Mouse (Mus musculus) kidney, adult 8-10 months (tissue): Measurements from ENCODE around the gene Lrrc72.
"Not testable (repeated sequence)": the region's sequence is repeated elsewhere in the genome, so short reads cannot be mapped to it uniquely, and the experiment has no call there.

Source experiments
- DNase-seq, 2 experiments: peaks; one replicate each; pipeline ENCODE4 v3.0.0; 2022

Lrrc72 gene

GRCm38 (mm10) chr12:36253298-36253697, at the start of gene Lrrc72:
Gene Lrrc72, minus strand, starts transcription at chr12:36253398.
- DNase-seq = no peak

GRCm38 (mm10) chr12:36302326-36302725, 49.1 kb upstream of the Lrrc72 start:
- no peak for DNase-seq

- DNase-seq = no peak
Measured at GRCm38 (mm10) chr12:36291346-36291745, 38.1 kb upstream of the Lrrc72 start.

DNA sequence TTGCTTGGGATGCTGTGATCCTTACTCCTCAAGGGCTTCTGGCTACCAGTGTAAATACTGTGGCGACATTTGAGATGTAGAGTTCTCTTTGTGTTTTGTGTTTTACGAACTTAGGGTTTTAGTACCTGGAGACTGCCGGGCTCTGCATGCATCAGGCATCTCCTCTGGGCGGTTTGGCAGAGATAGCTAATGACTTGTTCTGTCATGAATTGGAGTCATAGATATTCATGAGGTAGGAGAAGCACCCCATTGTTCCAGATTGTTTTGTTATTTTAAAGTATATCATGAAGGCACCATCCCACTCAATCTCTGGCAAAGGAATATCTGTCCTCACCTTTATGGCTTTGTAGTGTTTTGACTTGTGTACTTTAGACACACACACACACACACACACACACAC, 37.3 kb upstream of the Lrrc72 start:
- no peak for DNase-seq

DNA sequence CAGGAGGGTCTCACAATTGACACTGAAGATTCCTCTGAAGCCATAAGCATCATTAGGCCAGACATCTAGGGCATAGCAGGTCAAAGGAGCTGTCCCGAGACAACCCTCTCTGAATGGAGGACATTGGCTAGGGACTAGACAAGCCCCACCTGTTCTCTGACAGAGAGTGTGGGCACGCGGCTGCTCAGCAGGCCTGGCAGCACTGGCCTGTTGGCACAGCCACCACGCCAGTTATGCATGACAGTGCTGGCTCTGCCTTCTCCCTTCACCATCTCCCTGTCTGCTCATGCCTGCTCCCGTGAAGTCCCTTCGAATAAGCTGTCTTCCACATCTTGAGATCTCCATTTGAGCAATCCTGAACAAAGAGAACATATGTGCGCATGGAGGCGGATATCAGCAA, 36.4 kb upstream of the Lrrc72 start:
- no peak for DNase-seq

DNA sequence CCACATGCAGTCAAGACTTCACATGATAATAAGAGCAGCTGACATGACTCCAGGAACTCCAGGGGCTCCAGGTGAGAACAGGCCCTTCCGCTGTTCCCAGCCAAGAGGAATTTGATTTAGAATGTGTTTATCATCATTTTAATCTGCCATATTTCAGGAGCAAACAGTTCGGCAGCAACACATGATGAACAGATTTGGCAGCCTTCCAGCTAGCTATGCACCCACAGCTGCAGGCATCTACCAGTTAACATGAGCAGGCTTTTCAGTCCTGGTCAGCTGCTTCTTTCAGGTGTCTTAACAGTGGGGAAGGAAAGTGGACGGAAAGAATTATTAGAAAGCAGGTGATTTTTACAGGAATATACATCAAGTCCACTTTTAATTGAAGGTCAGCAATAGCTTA, 21.6 kb upstream of the Lrrc72 start:
- no peak for DNase-seq

DNA sequence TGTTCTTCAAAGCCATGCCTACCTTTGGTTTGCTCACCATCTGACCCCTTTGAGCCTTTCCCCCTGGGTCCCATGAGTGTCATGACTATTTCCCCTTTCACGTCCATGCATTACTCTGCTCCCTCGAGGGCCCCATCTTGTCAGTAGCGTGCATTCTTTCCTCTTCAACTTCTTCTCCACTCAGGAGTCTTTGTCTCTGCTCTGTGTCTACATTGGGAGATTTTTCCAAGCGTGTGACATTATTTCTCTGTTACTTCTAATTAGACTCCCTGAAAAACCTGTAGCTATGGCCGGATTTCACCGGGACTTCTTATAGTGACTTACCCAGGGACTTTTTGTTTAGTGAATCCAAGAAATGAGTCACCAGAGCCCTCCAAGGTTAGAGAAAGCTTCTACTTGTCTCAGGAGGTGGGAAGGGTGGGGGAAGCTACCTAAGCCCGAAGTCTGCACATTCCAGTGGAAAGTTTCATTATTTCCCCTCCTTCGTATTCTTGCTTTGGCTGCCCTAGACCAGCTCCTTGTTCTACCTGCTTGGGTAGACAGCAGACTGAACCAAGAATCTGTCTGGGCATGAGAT, 14.6 kb upstream of the Lrrc72 start:
- no peak for DNase-seq

DNA sequence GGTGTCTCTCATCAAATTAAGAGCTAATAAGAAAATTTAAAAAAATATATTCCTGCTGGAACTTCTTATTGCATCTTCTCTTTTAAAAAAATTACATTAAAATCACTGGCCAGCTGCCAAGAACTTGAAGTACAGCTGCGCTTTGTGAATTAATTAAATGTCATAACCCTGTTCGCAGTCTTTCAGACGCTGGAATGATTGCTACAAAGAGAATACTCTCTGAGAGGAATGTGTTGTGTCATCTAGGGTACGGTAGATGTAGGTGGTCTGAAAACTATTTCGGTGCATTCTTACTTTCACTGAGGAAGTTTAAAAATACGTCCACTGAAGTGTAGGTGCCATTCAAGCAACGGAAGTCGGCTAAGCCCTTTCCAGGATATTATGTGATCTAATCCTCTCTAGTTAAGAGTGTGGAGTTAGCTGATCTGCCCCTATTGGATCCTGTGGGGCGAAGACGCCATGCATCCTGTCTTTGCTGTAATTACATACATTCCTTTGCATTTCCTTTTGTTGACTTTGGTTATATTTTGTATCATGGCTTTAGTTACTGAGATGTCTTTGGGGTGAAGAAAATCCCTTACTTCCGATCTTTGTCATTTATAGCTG, 9.0 kb upstream of the Lrrc72 start:
- no peak for DNase-seq

GRCm38 (mm10) chr12:36255413-36255812, 2.2 kb upstream of the Lrrc72 start:
- no peak for DNase-seq

- no peak for DNase-seq
Measured at GRCm38 (mm10) chr12:36241171-36241570, 12.0 kb downstream of the Lrrc72 start.

- no peak for DNase-seq
Measured at GRCm38 (mm10) chr12:36231386-36231785, 21.8 kb downstream of the Lrrc72 start.

GRCm38 (mm10) chr12:36224392-36224791, 28.8 kb downstream of the Lrrc72 start:
- DNase-seq = no peak

DNA sequence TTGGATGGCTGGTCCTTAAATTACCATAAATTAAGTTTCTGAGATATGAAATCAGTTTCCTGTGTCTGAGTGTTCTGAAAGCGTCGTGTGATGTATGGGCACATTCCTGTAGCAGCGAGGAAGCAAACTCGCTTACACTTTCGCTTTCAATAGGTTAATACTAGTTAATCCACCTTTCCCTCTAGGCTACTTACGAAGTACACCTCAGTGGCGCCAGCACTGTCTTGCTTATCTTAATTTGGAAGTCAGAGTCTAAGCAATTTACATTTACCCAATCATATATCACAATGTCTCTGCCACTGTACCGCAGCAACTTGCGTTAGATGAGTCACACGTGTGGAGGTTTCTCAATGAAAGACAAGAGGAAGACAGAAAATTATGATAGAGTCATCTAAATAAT, 36.3 kb downstream of the Lrrc72 start:
- DNase-seq = no peak

- no peak for DNase-seq
Measured at GRCm38 (mm10) chr12:36216230-36216629, 37.0 kb downstream of the Lrrc72 start.

- DNase-seq = peak; percentile 14 to 36
Measured at GRCm38 (mm10) chr12:36215149-36215480, 38.1 kb downstream of the Lrrc72 start.

DNA sequence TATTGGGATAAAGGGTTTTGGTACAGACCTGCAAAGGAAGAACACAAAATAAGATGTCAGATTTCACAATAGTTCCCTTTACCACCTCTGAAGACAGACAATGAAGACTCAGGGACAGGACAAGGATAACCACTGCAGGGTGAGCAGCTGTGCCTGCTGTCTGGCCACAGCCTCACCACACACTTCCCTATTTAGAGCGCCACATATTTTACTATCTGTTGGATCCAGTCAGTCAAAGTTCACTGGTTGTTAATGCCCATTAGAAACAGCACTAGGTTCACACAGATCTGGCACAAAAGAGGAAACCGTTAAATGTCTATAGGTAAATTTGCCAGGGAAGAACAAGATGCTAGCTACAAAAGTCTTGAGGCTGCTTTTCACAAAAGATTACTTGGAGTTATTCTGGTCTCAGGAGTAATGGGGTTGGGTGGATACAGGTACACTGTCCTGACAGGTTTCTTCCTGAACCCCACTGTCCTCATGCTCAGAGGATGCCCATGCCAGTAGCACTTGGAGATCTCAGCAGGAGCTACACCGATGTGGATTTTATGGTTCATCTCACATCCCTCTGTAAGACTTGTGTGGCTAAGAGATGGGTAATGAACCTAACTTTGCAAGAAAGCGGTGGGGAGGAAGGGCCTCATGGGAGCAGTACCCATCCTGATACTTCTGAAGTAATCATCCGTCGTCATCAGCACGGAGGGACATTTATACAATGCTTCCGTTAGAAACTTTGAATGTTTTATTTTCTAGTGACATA, 38.6 kb downstream of the Lrrc72 start:
- no peak for DNase-seq

DNA sequence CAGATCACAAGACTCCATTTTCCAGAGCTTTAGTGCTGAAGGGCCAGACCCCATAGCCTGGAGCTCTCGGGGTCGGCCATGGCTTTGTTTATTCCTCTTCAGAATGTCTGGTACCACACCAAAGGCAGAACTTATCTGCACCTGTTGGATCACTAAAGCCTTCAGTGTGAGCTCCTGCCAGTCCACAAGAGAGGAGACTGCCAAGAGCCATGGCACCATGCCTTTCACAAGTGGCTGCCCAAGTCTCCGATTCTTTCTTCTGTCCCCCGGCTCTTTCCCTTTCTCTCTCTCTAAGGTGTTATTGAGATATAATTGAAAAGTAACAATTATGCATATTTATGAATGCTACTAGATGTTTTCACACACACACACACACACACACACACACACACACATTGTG, 43.1 kb downstream of the Lrrc72 start:
- DNase-seq = no peak

- no peak for DNase-seq
Measured at GRCm38 (mm10) chr12:36208456-36208855, 44.7 kb downstream of the Lrrc72 start.

- DNase-seq = no peak
Measured at GRCm38 (mm10) chr12:36207800-36208148, 45.4 kb downstream of the Lrrc72 start.

DNA sequence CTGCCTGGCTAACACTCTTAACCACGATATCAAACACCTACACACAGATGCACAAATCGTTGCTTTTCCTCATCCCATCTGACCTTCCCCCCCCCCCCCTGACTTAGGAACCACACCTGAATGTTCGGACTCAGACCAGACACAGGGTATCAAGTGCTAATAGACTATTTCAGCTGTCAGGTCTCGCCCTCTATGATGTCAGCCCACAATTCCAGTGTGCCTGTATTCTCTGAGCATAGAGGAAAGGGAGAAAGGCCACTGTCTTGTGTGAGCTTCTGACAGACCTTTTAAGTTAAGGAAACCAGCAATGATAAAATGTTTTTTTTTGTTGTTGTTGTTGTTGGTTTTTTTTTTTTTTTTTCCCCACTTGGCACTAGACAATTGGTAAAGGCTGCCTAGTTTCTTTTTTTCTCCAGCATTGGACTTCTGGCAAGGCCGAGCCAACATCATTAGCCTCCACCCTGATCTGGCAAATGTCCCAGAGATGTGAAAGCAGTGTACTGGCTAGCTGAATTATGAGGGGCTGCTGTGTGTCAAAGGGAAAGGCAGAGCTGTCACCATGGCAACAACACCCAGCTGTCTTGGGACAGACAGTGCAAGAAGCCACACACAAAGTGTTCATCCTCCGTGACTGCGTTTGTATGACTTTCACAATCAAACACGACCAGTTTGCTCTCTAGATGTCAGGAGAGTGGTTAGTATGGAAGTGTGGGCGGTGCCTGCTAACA, 46.0 kb downstream of the Lrrc72 start:
- DNase-seq = peak; percentile 36 to 61

GRCm38 (mm10) chr12:36205579-36206119, 47.5 kb downstream of the Lrrc72 start:
- DNase-seq = not testable (repeated sequence)

DNA sequence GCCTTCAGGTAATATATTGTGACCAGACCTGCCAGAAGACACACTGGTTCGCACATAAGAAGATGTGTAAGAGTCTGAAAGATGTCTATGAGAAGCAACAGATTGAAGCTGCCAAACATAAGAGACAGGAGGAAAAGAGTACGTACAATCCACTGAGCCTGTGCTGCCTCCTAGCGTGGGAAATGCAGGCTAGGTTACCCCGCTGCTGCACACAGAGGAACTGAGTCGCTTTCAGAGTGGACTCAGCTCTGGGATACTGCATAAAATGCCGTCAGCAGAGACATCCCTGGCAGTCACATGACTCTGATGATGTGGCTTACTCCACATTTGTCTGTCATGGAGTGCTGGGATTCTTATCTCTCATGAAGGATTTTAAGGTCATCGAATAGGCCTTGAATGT, 58.2 kb downstream of the Lrrc72 start:
- no peak for DNase-seq

- no peak for DNase-seq
Measured at GRCm38 (mm10) chr12:36190343-36190742, 62.9 kb downstream of the Lrrc72 start.

DNA sequence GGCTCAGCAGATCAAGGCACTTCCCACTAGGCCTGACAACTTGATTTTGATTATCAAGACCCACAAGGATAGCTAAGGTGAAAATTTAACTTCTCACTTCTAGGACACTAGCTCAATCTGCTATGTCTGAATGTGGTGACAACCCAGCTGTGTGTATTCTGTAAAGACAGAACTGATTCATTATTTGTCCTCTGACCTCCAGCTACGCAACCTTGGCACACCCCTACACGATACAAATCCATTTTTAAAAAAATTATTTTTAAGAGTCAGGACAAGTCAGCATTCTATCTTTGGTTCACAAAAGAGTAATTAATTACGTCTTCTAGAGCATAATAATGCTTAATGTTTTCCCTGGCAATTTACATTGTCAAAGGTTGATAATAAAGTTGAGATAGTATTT, 63.6 kb downstream of the Lrrc72 start:
- DNase-seq = no peak
